Mouse (Mus musculus) ES-Bruce4 (cell line): ENCODE measurements around the gene Cntn2.

ENCODE experiments used
- CTCF ChIP-seq: IDR thresholded peaks from one replicate; pipeline ENCODE4 v1.8.1; 2011; ENCODE audit warnings: low read depth, low read length
- EP300 ChIP-seq: IDR thresholded peaks from 2 replicates; pipeline ENCODE4 v1.6.1; 2011; ENCODE audit warnings: low read depth, low read length; ENCODE audit not compliant: insufficient read depth

- TF ChIP-seq CTCF (no peak), EP300 (no peak)
These were observed 73.5 kb downstream of the Cntn2 start for GRCm38 (mm10) chr1:132469519-132469918.
